Mouse (Mus musculus) heart, embryonic 12.5 days (tissue): ENCODE data around the gene Mef2d. TPM values are rescaled to one million over a fixed set of nuclear protein-coding genes. Genes with fewer than 3 reads are reported as not detected.

Experiments
- ATAC-seq: fragments of 200-750 bp; cut with Nextera tagmentation; 2 replicates; pipeline ENCODE4 v1.8.0; 2017; ENCODE audit warnings: moderate TSS enrichment, moderate library complexity; ENCODE audit not compliant: insufficient number of reproducible peaks, low FRiP score
- H3K27ac ChIP-seq: fragments of 300-500 bp; sonication (generic); 2 replicates; pipeline ENCODE4 v1.5.1; 2016; ENCODE audit warnings: mild to moderate bottlenecking, moderate library complexity; ENCODE audit not compliant: poor library complexity, severe bottlenecking
- H3K27me3 ChIP-seq: fragments of 300-500 bp; sonication (generic); replicated peaks from 2 replicates; pipeline ENCODE4 v1.6.1; 2016; ENCODE audit warnings: mild to moderate bottlenecking, moderate library complexity
- H3K36me3 ChIP-seq: fragments of 300-500 bp; sonication (generic); 2 replicates; pipeline ENCODE4 v1.6.1; 2016; ENCODE audit warnings: mild to moderate bottlenecking, moderate library complexity
- H3K4me1 ChIP-seq: fragments of 300-500 bp; sonication (generic); replicated peaks from 2 replicates; pipeline ENCODE4 v1.6.1; 2016; ENCODE audit warnings: mild to moderate bottlenecking
- H3K4me2 ChIP-seq: fragments of 300-500 bp; sonication (generic); 2 replicates; pipeline ENCODE4 v1.6.1; 2016; ENCODE audit warnings: mild to moderate bottlenecking, moderate library complexity
- H3K4me3 ChIP-seq: fragments of 300-500 bp; sonication (generic); 2 replicates; pipeline ENCODE4 v1.5.1; 2016; ENCODE audit warnings: mild to moderate bottlenecking
- H3K9ac ChIP-seq: fragments of 300-500 bp; sonication (generic); 2 replicates; pipeline ENCODE4 v1.6.1; 2016; ENCODE audit warnings: mild to moderate bottlenecking, moderate library complexity
- H3K9me3 ChIP-seq: fragments of 300-500 bp; sonication (generic); replicated peaks from 2 replicates; pipeline ENCODE4 v1.6.1; 2016; ENCODE audit warnings: mild to moderate bottlenecking, moderate library complexity
- WGBS: fragments of 180-500 bp; shearing (Covaris S2); methylation state at CpG from one replicate; pipeline ENCODE4 v1.1.7; 2016; 5-methylcytosine and 5-hydroxymethylcytosine counted together
- polyA plus RNA-seq: library from polyadenylated mRNA; unstranded; fragments of >200 nt; fragmentation: Nextera tagmentation; extraction: Ambion mirVana; gene quantifications from 2 replicates; pipeline ENCODE4 v1.2.1, GENCODE M21; 2016

Gene Mef2d
- polyA plus RNA-seq = 53.5 and 56.6 TPM in 2 replicates

DNA sequence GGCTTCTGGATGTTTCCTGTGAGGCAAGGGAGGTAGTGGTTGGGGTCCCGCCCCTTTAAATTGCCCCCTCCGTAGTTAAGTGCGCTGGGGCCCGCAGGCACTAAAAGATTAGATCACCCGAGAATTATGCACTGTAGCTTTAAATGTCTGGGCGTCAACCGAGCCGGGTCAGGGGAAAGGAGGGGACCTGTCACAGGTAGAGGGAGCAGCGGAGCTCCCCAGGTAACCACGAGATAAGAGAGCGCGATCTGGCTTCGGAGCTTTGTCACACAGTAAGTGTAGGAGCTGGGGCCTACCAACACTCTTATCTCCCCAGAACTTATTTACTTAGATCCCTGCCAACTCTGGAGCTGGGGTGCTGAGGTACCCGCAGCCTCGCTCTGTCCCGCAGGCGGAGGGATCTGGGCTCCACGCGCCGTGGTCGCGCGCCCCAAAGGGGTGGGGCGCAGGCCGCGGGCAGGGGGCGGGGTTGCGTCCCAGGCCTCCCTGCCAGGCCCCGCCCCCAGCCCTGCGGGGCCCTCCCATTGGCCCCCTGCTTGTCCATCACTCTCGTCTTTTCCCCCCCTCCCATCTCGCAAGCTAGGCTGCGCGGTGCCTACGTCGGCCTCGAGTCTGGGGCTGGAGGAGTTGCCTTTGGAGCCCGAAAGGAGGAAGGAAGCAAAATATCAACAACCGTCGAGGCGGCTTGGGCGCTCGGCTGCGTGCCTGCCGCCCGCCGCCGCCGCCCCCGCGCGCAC, at the start of gene Mef2d:
Gene Mef2d (plus strand): TSS at position 586 of the 737 bp plus-strand sequence.
- ATAC-seq = peak; percentile 87
- peak within 1 kb of the TSS; percentile 83 for H3K4me3 ChIP-seq
- no peaks in the 10 kb centered on the region for H3K27me3 ChIP-seq
- H3K27ac ChIP-seq = peak within 1 kb of the TSS; percentile 100
- no peaks in the 10 kb centered on the region for H3K36me3 ChIP-seq
- 1% methylated on average over 52 of the region's 52 CpGs for WGBS
- peaks cover 68% of the 10 kb centered on the region for H3K4me1 ChIP-seq
- peak within 1 kb of the TSS; percentile 98 for H3K9ac ChIP-seq
- peak within 1 kb of the TSS; percentile 78 for H3K4me2 ChIP-seq
- no peaks in the 10 kb centered on the region for H3K9me3 ChIP-seq

GRCm38 (mm10) chr3:88094126-88094525, 48.0 kb upstream of the Mef2d start:
- H3K4me2 ChIP-seq = no peak overlapping the region
- ATAC-seq = no peak
- no peak overlapping the region for H3K27ac ChIP-seq
- no peaks in the 10 kb centered on the region for H3K9me3 ChIP-seq
- H3K9ac ChIP-seq = no peak overlapping the region
- H3K27me3 ChIP-seq = no peaks in the 10 kb centered on the region
- no peaks in the 10 kb centered on the region for H3K4me1 ChIP-seq
- no peak overlapping the region for H3K4me3 ChIP-seq
- WGBS = 65% methylated on average over 5 of the region's 5 CpGs
- H3K36me3 ChIP-seq = peaks cover 90% of the 10 kb centered on the region

DNA sequence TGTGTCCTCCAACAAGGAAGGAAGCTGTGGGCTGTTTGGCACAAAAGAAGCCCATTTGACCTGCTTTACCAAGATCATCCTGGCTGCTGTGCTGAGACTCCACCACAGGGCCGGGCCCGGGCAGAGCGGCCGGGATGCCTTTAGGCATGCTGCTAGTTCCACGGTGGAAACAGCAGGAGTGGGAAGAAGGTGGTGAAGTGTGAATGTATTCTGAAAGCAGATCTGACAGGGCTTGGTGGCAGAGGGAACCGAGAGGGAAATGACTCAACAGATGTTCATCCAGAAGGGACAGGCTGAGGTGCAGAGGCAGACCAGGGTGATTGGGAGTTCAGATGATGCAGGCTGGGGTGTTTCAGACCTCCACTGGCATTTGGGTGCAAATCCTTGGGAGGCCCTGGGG, 44.5 kb upstream of the Mef2d start:
- H3K4me1 ChIP-seq = no peaks in the 10 kb centered on the region
- 63% methylated on average over 6 of the region's 6 CpGs for WGBS
- H3K27ac ChIP-seq = no peak overlapping the region
- ATAC-seq = no peak
- H3K27me3 ChIP-seq = no peaks in the 10 kb centered on the region
- H3K36me3 ChIP-seq = peaks cover 86% of the 10 kb centered on the region
- no peak overlapping the region for H3K9ac ChIP-seq
- no peak overlapping the region for H3K4me3 ChIP-seq
- H3K9me3 ChIP-seq = no peaks in the 10 kb centered on the region
- H3K4me2 ChIP-seq = no peak overlapping the region

- Histone ChIP-seq H3K9ac (no peak overlapping the region), H3K4me2 (no peak overlapping the region), H3K4me3 (no peak overlapping the region), H3K27me3 (no peaks in the 10 kb centered on the region), H3K36me3 (peaks cover 88% of the 10 kb centered on the region), H3K9me3 (no peaks in the 10 kb centered on the region), H3K27ac (no peak overlapping the region), H3K4me1 (no peaks in the 10 kb centered on the region)
- ATAC-seq = no peak
- 71% methylated on average over 3 of the region's 3 CpGs for WGBS
These were observed 41.9 kb upstream of the Mef2d start for GRCm38 (mm10) chr3:88100251-88100650.

GRCm38 (mm10) chr3:88101736-88102135, 40.4 kb upstream of the Mef2d start:
- no peak overlapping the region for H3K9ac ChIP-seq
- no peak overlapping the region for H3K4me2 ChIP-seq
- no peak overlapping the region for H3K4me3 ChIP-seq
- H3K27ac ChIP-seq = no peak overlapping the region
- no peak for ATAC-seq
- no peaks in the 10 kb centered on the region for H3K9me3 ChIP-seq
- WGBS = 87% methylated on average over 7 of the region's 7 CpGs
- H3K27me3 ChIP-seq = no peaks in the 10 kb centered on the region
- no peaks in the 10 kb centered on the region for H3K4me1 ChIP-seq
- H3K36me3 ChIP-seq = peaks cover 94% of the 10 kb centered on the region

DNA sequence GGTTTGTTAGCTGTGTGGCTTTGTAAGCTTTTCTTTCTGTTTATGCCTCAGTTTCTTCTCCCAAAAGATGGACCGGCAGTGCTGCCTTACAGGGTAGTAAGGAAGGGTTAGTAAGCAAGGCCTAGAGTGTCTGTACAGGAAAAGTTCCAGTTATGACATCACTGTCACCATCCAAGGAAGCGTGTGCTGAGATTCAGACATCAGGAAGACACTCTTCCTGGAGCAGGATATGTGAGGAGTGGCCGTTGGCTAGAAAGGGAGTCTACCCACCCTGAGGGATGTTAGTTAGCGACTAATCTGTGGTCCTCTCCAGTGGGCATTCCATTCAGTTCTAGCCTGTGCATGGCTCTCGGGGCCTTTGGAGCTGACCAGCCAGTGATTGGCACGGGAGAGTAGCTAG, 40.0 kb upstream of the Mef2d start:
- peaks cover 93% of the 10 kb centered on the region for H3K36me3 ChIP-seq
- WGBS = 74% methylated on average over 6 of the region's 6 CpGs
- H3K9me3 ChIP-seq = no peaks in the 10 kb centered on the region
- H3K9ac ChIP-seq = no peak overlapping the region
- no peaks in the 10 kb centered on the region for H3K27me3 ChIP-seq
- 0 out of 2 replicates have a peak, but pooled peaks have one; percentile 22 for ATAC-seq
- H3K4me3 ChIP-seq = no peak overlapping the region
- no peak overlapping the region for H3K4me2 ChIP-seq
- H3K4me1 ChIP-seq = no peaks in the 10 kb centered on the region
- H3K27ac ChIP-seq = no peak overlapping the region

DNA sequence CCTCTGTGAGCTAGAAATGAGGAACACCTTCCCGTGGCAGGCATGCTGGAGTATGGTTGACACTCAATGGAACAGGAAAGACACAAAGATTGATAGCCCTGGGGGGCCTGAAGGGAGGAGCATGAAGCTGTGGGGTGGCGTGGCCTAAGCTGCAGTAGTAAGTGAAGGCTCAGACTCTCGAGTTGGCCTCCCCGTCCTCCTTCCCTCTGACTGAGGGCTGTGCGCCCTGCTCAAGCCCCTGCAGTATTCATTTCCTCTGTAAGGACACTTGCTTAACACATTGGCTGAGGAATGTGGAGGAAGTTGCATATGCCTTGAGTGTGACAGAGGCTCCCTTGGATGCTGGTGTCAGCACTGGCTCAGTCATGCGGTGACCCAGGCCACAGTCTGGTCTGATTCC, 39.6 kb upstream of the Mef2d start:
- Histone ChIP-seq H3K9ac (no peak overlapping the region), H3K4me2 (no peak overlapping the region), H3K9me3 (no peaks in the 10 kb centered on the region), H3K4me3 (no peak overlapping the region), H3K36me3 (peaks cover 93% of the 10 kb centered on the region), H3K27me3 (no peaks in the 10 kb centered on the region), H3K4me1 (no peaks in the 10 kb centered on the region), H3K27ac (no peak overlapping the region)
- WGBS = 67% methylated on average over 6 of the region's 6 CpGs
- no peak for ATAC-seq

DNA sequence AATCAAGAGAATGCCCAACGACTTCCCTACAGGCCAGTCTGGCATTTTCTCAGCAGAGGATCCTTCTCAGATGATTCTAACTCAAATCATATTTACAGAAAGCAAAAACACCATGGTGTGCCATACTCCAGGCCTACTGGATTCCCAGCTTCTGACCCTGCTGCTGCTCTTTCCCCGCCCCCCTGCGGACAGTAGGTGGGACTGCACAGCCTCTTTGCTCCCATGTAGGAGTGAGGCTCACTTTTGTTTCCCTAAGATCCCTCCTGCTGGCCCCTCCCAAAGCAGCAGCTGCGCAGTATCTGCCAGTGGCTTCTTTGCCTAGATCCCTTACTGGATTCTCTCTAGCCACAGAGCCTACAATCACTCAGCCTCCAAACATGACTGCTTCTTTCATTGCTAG, 36.0 kb upstream of the Mef2d start:
- ATAC-seq = no peak
- Histone ChIP-seq H3K4me2 (no peak overlapping the region), H3K9ac (no peak overlapping the region), H3K27me3 (no peaks in the 10 kb centered on the region), H3K36me3 (peaks cover 96% of the 10 kb centered on the region), H3K27ac (no peak overlapping the region), H3K9me3 (no peaks in the 10 kb centered on the region), H3K4me3 (no peak overlapping the region), H3K4me1 (no peaks in the 10 kb centered on the region)
- 86% methylated on average over 4 of the region's 4 CpGs for WGBS

GRCm38 (mm10) chr3:88109126-88109525, 33.0 kb upstream of the Mef2d start:
- no peak overlapping the region for H3K27ac ChIP-seq
- WGBS = 89% methylated on average over 6 of the region's 6 CpGs
- peak; percentile 17; the same call in 1 of the 2 replicates for ATAC-seq
- no peak overlapping the region for H3K9ac ChIP-seq
- no peak overlapping the region for H3K4me2 ChIP-seq
- peaks cover 95% of the 10 kb centered on the region for H3K36me3 ChIP-seq
- no peak overlapping the region for H3K4me3 ChIP-seq
- no peaks in the 10 kb centered on the region for H3K9me3 ChIP-seq
- no peaks in the 10 kb centered on the region for H3K27me3 ChIP-seq
- peaks cover 6% of the 10 kb centered on the region for H3K4me1 ChIP-seq

DNA sequence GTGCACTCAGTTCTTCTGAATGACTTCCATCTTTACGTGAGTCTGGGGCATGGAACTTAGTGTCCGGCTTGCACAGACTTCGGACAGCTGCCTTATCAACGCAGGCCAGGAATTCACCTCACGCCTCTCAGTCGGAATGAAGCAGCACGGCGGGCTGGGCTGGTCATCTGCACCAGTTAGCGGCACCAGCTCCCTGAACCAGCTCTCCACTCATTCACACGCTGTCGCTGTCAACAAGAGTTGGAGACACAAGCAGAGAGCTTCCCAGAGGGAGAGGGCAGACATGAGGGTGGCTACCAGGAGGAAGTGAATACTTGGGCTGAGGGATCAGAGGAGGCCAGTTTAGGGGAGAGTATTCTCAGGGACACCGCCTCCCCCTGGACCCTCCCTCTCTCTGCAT, 27.8 kb upstream of the Mef2d start:
- peak; percentile 22; the same call in 1 of the 2 replicates for ATAC-seq
- Histone ChIP-seq H3K9me3 (no peaks in the 10 kb centered on the region), H3K36me3 (peaks cover 95% of the 10 kb centered on the region), H3K27ac (peak overlapping the region; percentile 70), H3K4me2 (no peak overlapping the region), H3K4me1 (peaks cover 16% of the 10 kb centered on the region), H3K4me3 (no peak overlapping the region), H3K27me3 (no peaks in the 10 kb centered on the region), H3K9ac (0 out of 2 replicates have a peak overlapping the region, but pooled peaks have one; percentile 13)
- 40% methylated on average over 12 of the region's 12 CpGs for WGBS

DNA sequence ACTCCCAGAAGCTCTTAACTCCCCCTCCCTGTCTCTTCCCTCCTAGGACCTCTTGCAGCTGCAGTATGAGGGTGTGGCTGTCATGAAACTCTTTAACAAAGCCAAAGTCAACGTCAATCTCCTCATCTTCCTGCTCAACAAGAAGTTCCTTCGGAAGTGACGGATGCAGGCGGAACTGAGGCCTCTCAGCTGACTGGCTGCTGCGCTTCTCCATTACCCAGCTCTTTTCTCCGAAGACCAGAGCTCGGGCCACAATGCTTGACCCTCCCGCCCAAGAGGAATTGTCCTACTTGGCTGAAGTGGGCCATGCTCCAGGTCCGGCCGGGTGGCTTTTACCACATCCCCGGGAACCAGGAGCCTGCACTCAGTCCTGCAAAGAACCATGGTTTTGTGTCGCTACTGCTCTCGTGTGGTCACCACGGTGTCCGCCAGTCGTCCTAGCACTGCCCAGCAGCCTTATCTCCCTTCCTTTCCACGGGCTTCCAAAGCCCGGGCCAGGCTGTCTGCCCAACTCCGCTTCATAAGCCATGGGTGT, 22.0 kb upstream of the Mef2d start:
- Histone ChIP-seq H3K4me1 (peaks cover 36% of the 10 kb centered on the region), H3K27me3 (no peaks in the 10 kb centered on the region), H3K9me3 (no peaks in the 10 kb centered on the region), H3K9ac (no peak overlapping the region), H3K36me3 (peaks cover 45% of the 10 kb centered on the region), H3K27ac (peak overlapping the region; percentile 88), H3K4me2 (no peak overlapping the region), H3K4me3 (no peak overlapping the region)
- ATAC-seq = no peak
- WGBS = 52% methylated on average over 19 of the region's 19 CpGs
